Mouse (Mus musculus): ENCODE measurements around the gene Dcdc2b.
A peak's percentile ranks its signal among the peaks of the same experiment; 100 is the strongest.

Dcdc2b gene

DNA sequence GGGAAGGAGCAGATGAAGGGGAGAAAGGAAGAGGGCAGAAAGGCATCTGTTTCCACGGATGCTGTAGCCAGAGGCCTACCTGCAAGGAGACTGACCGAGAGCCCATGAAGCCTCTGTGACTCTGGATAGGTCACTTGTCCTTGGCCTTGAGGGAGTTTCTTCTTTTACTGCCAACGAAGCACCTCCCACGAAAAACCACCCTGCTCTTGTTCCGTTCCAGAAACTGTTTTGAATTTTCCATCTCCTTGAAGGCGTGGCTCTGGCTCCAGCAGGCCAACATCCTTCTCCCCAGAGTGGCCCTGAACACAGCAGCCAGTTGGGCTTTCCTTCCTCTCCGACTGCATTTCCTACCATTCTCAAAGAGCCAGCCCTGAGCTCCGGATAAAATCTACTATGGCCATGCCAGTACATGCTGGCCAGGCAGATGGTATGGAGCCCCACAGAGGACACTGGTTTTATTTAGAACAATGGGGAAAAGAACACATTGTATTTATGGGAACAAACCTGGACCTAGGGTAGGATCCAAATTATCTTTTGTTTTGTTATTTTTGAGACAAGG, 7.3 kb upstream of the Dcdc2b start:
- no peak for DNase-seq (ENCODE audit: low read depth)

DNA sequence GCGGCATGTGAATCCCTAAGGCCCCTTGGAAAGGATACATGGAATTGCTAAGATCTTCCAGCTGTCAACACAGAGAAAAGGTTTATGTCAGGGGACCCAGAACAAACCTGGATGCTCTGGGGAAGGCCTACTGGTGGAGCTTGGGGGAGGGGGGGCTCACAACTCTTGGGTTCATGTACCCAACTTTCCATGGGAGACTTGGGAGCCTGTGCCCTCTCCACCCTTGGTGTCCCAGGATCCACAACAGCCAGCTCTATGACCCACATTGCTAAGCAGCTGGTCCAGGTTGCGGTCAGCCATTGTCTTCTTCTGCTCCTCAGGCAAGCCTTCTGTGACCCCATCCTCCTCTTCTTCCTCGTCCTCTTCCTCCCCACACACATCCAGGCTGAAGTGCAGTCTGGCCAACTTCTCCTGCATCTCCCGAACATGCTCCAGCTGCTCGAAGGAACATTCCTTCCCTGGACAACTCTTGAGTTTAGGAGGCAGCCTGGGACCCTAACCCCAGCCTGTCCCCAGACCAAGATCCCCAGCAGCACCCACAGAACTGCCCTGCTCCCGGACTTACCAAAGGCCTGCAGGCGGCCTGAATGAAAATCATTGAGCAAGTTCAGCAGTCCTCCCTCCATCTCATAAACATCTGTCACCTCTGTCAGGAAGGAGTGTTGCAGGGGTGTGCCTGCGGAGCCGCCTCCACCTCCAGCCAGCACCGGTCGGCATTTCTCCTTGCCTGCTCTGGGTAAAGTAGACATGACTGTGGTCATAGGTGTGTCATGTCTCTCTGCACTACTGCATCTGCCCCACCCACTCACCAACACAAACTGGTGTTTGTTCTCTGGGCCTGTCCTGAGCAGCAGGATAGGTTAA, 6.6 kb upstream of the Dcdc2b start:
- no peak for DNase-seq (ENCODE audit: low read depth)

DNA sequence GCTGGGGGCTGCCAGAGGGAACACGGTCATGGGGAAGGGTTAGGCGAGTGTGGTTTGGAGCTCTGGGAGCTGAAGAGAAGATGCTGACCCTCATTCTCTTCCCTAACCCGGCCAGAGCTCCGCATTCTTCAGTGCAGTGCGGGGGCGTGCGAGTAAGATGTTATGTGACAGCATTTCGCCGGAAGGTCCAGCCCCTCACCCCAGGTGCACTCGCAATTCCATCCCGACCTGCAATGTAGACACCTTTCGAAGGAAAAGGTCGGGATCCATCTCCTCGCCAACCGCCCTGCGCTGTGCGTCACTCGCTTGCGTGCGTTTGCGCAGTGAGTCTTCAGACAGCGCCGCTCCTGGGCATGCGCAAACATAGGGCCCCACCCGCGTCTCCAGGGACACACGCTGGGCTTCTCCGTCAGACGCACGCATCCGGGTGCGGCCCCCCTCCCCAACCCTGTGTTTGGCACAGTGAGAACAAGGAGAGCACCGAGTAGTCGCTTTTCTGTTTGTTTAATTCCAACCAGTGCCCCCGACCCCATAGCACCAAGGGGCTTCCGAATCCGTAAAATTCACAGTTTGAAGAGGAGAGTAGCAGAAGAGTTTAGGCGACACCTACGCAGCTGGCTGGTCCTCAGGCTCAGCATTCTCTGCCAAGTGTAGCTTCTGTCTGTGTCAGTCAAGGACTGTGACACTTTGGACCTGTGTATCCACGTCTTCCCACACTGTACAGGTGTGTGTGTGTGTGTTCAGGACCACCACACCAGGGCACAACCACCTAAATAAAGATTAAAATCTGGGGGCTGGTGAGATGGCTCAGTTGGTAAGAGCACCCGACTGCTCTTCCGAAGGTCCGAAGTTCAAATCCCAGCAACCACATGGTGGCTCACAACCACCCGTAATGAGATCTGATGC, 5.0 kb upstream of the Dcdc2b start, which contains the start of gene Iqcc:
Gene Iqcc, minus strand, starts transcription at position 314 of the 906 bp plus-strand sequence.
- DNase-seq (ENCODE audit: low read depth): peak; percentile 94

DNA sequence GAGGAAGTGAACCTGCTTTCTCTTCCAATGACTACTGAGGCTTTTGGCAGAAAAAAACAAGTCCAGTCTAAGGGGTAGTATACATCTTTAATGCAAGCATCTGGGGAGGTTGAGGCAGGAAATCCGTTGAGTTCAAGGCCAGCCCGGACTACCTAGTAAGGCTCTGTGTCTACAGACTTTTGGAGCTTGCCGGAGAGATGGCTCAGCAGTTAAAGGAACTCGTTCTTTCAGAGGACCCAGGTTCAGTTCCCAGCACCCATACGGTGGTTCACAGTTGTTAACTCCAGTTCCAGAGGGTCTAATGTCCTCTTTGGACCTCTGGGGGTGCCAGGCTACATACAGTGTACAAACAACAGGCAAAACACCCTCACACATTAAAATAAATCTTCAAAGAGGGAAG, 4.0 kb upstream of the Dcdc2b start:
- DNase-seq (ENCODE audit: low read depth): no peak

- no peak for DNase-seq (ENCODE audit: low read depth)
These were observed 3.1 kb upstream of the Dcdc2b start for GRCm38 (mm10) chr4:129617121-129617641.

- no peak for DNase-seq (ENCODE audit: low read depth)
These were observed 2.6 kb upstream of the Dcdc2b start for GRCm38 (mm10) chr4:129616631-129617030.

- DNase-seq (ENCODE audit: low read depth): no peak
These were observed 1.8 kb upstream of the Dcdc2b start for GRCm38 (mm10) chr4:129615801-129616290.

GRCm38 (mm10) chr4:129610472-129610871, 3.6 kb downstream of the Dcdc2b start:
- DNase-seq (ENCODE audit: low read depth): no peak

DNA sequence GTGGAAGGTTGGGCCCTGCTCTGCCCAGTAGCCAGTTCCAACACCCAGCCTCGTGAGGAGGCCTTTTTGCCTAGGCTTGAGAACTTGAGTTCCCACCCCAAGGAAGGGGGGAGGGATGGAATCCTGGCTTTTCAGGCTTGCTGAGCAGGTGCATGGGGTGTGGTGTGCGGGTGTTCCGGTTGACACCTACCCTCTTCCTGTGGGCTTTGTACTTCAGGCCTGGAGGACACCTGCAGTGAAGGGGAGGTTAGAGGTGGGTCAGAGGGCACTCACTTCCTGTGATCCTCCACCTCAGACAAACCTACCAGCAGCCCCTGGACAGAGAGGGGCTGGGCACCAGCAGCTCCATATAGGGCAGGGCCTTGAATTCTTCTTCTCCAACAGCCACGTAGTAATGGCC, 4.0 kb downstream of the Dcdc2b start:
- DNase-seq (ENCODE audit: low read depth): no peak

DNA sequence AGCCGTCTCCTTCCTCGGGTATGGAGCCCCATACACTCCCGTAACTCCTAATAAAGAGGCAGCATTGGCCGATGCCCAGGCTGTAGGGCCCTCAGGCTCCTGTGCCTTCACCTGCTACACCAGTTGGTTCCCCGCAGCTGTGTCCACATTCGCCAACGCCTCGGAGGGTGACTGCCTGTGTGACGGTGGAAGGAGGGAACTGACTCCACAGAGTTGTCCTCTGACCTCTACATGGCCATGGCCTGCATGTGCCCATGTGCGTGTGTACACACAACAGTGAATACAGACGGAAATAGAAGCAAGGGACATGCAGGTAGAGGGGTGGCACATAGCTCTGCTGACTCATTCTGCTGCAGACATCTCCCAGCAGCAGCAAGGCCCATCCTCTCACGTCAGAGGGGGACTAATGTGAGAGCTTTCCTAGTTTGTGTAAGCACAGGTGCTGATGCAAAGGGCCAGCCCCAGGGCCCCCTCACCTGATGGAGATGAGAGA, 4.9 kb downstream of the Dcdc2b start:
- DNase-seq (ENCODE audit: low read depth): no peak

DNA sequence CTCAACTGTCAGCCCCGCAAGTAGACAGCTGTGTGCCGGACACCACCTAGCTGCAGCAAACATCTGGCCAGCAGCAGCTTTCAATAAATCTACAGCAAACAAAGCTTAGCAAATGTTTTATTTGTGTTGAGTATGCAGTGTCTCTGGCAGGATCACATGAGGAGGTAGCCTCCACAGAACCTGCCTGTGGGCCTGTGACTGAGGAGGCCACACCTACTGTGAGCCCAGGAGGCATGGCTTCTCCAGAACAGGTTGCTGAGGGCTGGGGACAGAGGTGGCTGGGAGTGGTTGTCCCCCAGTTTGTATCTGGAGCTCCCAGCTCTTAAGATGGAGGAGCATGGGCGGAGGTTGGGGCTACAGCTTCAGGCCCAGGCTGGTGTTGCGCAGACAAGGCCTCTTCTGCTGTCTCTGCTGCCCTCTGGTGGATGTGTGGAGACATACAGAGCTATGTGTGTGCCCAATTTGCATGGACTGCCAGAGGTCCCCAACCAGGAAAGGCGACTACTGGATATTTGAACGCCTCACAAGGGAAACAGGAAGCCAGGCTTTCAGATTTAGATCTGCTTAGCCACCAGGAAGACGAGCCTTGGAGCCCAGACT, 5.5 kb downstream of the Dcdc2b start:
- peak; percentile 89 for DNase-seq (ENCODE audit: low read depth)

GRCm38 (mm10) chr4:129600233-129601158, 13.6 kb downstream of the Dcdc2b start, which contains the start of the genes Eif3i and Tmem234:
TSS of gene Eif3i (minus strand) at chr4:129600648.
TSS of gene Tmem234 (plus strand) at chr4:129600668.
- DNase-seq (ENCODE audit: low read depth): peak; percentile 86

GRCm38 (mm10) chr4:129588865-129589264, 25.2 kb downstream of the Dcdc2b start:
- DNase-seq (ENCODE audit: low read depth): no peak

GRCm38 (mm10) chr4:129586943-129587342, 27.1 kb downstream of the Dcdc2b start:
- no peak for DNase-seq (ENCODE audit: low read depth)

- DNase-seq (ENCODE audit: low read depth): no peak
These were observed 28.3 kb downstream of the Dcdc2b start for GRCm38 (mm10) chr4:129585773-129586172.

DNA sequence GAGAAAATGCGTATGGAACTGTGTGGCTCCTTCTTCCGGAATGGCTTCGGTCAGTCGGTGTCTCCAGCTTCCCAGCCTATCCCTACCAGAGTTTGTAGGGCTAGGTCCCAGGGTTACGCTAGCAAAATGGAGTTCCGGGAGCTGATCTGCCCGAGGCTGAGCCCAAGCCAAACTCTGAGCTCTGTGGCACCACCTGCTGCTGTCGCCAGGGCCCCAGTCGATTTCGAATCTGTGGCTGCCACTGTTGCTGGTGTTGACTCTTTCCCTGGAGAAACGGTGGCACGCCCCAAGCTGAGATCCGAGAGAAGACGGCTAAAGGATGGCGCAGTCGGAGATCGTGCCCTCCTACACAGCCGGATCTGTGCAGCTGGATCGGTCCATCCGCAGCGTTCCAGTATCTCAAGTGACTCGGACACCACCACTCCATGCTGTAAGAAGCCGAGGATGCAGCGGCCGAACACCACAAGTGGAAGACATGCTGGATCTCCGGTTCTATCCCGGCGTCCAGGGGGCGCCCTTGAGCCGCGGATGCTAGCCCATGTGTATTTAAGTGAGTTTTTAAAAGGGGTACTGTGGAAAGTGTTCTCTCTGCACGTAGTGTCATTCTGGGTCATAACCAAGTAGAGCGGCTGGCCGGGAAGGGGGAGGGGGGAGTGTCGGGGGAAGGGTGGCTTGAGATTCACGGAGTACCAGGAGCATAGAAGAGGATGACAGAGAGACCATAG, 29.0 kb downstream of the Dcdc2b start:
- peak; percentile 88 for DNase-seq (ENCODE audit: low read depth)

- peak; percentile 23 for DNase-seq (ENCODE audit: low read depth)
These were observed 29.7 kb downstream of the Dcdc2b start for GRCm38 (mm10) chr4:129584370-129584769.

- peak; percentile 47 for DNase-seq (ENCODE audit: low read depth)
These were observed 31.8 kb downstream of the Dcdc2b start for GRCm38 (mm10) chr4:129582251-129582650.

- peak; percentile 23 for DNase-seq (ENCODE audit: low read depth)
These were observed 33.7 kb downstream of the Dcdc2b start for GRCm38 (mm10) chr4:129580347-129580746.
